Mouse (Mus musculus) CH12.LX (cell line): ENCODE data around the gene Fdps. TPM values are rescaled to one million over a fixed set of nuclear protein-coding genes. Genes with fewer than 3 reads are reported as not detected.

ENCODE experiments used
- DNase-seq: peaks from one replicate; pipeline ENCODE4 v3.0.0-alpha.2; 2013; ENCODE audit errors: extremely low read depth
- H3K27ac ChIP-seq: 2 replicates; pipeline ENCODE4 v1.5.1; 2012; ENCODE audit warnings: low read depth, mild to moderate bottlenecking, control low read depth, moderate library complexity; ENCODE audit not compliant: insufficient read depth
- H3K27me3 ChIP-seq: replicated peaks from 2 replicates; pipeline ENCODE3; 2012; ENCODE audit warnings: inconsistent platforms
- H3K36me3 ChIP-seq, 2 experiments: replicated peaks in 1 of 2; 2 replicates each; pipeline versions ENCODE3 to v1.6.1; 2012; ENCODE audit warnings: inconsistent platforms in 1 of 2, low read length in 1 of 2, mild to moderate bottlenecking in 1 of 2, mixed read lengths in 1 of 2, moderate library complexity in 1 of 2; ENCODE audit not compliant: control insufficient read depth in 1 of 2, insufficient read depth in 1 of 2
- H3K4me1 ChIP-seq, 2 experiments: 2 replicates each; pipeline ENCODE4 v1.6.1; 2012; ENCODE audit warnings: inconsistent platforms in 1 of 2, moderate library complexity in 1 of 2; ENCODE audit not compliant: insufficient read depth in 2 of 2, control insufficient read depth in 1 of 2
- H3K4me2 ChIP-seq: 2 replicates; pipeline ENCODE4 v1.6.1; 2012; ENCODE audit warnings: low read depth, mild to moderate bottlenecking, control low read depth; ENCODE audit not compliant: poor library complexity, insufficient read depth, severe bottlenecking
- H3K4me3 ChIP-seq, 3 experiments: fragments of 150-350 bp in 1 of 3; sonication (generic) in 1 of 3; replicated peaks in 1 of 3; 2 replicates each; pipeline versions ENCODE3 to v1.5.1; 2011 to 2012; ENCODE audit warnings: low read depth in 2 of 3, low read length in 2 of 3, mild to moderate bottlenecking in 2 of 3, moderate library complexity in 2 of 3, control low read depth in 1 of 3, improper control_type of control experiment in 1 of 3, inconsistent platforms in 1 of 3, mixed read lengths in 1 of 3; ENCODE audit not compliant: poor library complexity in 1 of 3
- H3K79me2 ChIP-seq: replicated peaks from 2 replicates; pipeline ENCODE4 v1.6.1; 2012; ENCODE audit warnings: mild to moderate bottlenecking, moderate library complexity; ENCODE audit not compliant: control insufficient read depth, poor library complexity, insufficient read depth, severe bottlenecking; ENCODE audit errors: extremely low read depth
- H3K9ac ChIP-seq: 2 replicates; pipeline ENCODE4 v1.6.1; 2012; ENCODE audit warnings: low read depth, mild to moderate bottlenecking, control low read depth, moderate library complexity; ENCODE audit not compliant: insufficient read depth
- H3K9me3 ChIP-seq: replicated peaks from 2 replicates; pipeline ENCODE3; 2012; ENCODE audit warnings: low read length, inconsistent platforms, mixed read lengths
- BHLHE40 ChIP-seq: IDR thresholded peaks from 2 replicates; pipeline ENCODE4 v1.6.1; 2011; ENCODE audit warnings: mild to moderate bottlenecking, low read depth, low read length, improper control_type of control experiment
- CTCF ChIP-seq, 2 experiments: IDR thresholded peaks in 1 of 2; conservative IDR thresholded peaks in 1 of 2; 2 replicates each; pipeline ENCODE4 v1.5.1; 2011 to 2012; ENCODE audit warnings: low read depth in 2 of 2, low read length in 2 of 2, improper control_type of control experiment in 1 of 2, inconsistent platforms in 1 of 2, mild to moderate bottlenecking in 1 of 2, moderate library complexity in 1 of 2
- E2F4 ChIP-seq: IDR thresholded peaks from 2 replicates; pipeline ENCODE4 v1.6.1; 2011; ENCODE audit warnings: low read depth, low read length, improper control_type of control experiment; ENCODE audit not compliant: insufficient replicate concordance
- ELF1 ChIP-seq: IDR thresholded peaks from 2 replicates; pipeline ENCODE4 v1.6.1; 2014; ENCODE audit warnings: low read depth, mild to moderate bottlenecking, inconsistent platforms, low read length, improper control_type of control experiment
- ETS1 ChIP-seq: conservative IDR thresholded peaks from 2 replicates; pipeline ENCODE4 v1.6.1; 2012; ENCODE audit warnings: low read depth, mild to moderate bottlenecking, inconsistent platforms, low read length, improper control_type of control experiment, moderate library complexity
- GABPA ChIP-seq: IDR thresholded peaks from 2 replicates; pipeline ENCODE4 v1.6.1; 2012; ENCODE audit warnings: low read depth, low read length, improper control_type of control experiment, inconsistent platforms; ENCODE audit not compliant: insufficient replicate concordance
- IRF4 ChIP-seq: IDR thresholded peaks from 2 replicates; pipeline ENCODE4 v1.6.1; 2014; ENCODE audit warnings: low read depth, mild to moderate bottlenecking, inconsistent platforms, low read length, improper control_type of control experiment
- MAX ChIP-seq: IDR thresholded peaks from 2 replicates; pipeline ENCODE4 v1.6.1; 2011; ENCODE audit warnings: low read length, improper control_type of control experiment
- MAZ ChIP-seq: IDR thresholded peaks from 2 replicates; pipeline ENCODE4 v1.6.1; 2012; ENCODE audit warnings: low read depth, mild to moderate bottlenecking, inconsistent platforms, low read length, improper control_type of control experiment, moderate library complexity
- MEF2A ChIP-seq: IDR thresholded peaks from 2 replicates; pipeline ENCODE4 v1.6.1; 2014; ENCODE audit warnings: low read depth, mild to moderate bottlenecking, inconsistent platforms, low read length, improper control_type of control experiment, borderline replicate concordance
- MYC ChIP-seq: IDR thresholded peaks from 2 replicates; pipeline ENCODE4 v1.6.1; 2011; ENCODE audit warnings: low read depth, mild to moderate bottlenecking, improper control_type of control experiment, low read length
- NELFE ChIP-seq: IDR thresholded peaks from 2 replicates; pipeline ENCODE4 v1.6.1; 2011; ENCODE audit warnings: low read depth, low read length, improper control_type of control experiment
- PAX5 ChIP-seq: IDR thresholded peaks from 2 replicates; pipeline ENCODE4 v1.6.1; 2012; ENCODE audit warnings: low read length, inconsistent platforms, mixed read lengths
- RAD21 ChIP-seq: IDR thresholded peaks from 2 replicates; pipeline ENCODE4 v1.6.1; 2011; ENCODE audit warnings: low read depth, mild to moderate bottlenecking, low read length, improper control_type of control experiment, moderate library complexity
- SIN3A ChIP-seq: IDR thresholded peaks from 2 replicates; pipeline ENCODE4 v1.6.1; 2012; ENCODE audit warnings: low read length, improper control_type of control experiment, inconsistent platforms
- TBP ChIP-seq: conservative IDR thresholded peaks from 2 replicates; pipeline ENCODE4 v1.6.1; 2011; ENCODE audit warnings: low read depth, low read length, improper control_type of control experiment
- UBTF ChIP-seq: IDR thresholded peaks from 2 replicates; pipeline ENCODE4 v1.6.1; 2012; ENCODE audit warnings: low read depth, mild to moderate bottlenecking, inconsistent platforms, low read length, improper control_type of control experiment, moderate library complexity
- USF2 ChIP-seq: conservative IDR thresholded peaks from 2 replicates; pipeline ENCODE4 v1.6.1; 2011; ENCODE audit warnings: low read depth, low read length, improper control_type of control experiment
- ZC3H11A ChIP-seq: IDR thresholded peaks from 2 replicates; pipeline ENCODE4 v1.6.1; 2012; ENCODE audit warnings: low read depth, mild to moderate bottlenecking, inconsistent platforms, low read length, improper control_type of control experiment
- dilution Hi-C: fragments of 300-500 bp; cut with MboI; formaldehyde crosslinking; loops from 2 replicates; pipeline ENCODE4 v1.14.3; 2020; ENCODE audit warnings: low sequenced_read_pairs; ENCODE audit not compliant: extremely low pct_unique_long_range_greater_than_20kb, extremely low pct_ligation_motif_present
- in situ Hi-C: fragments of 300-500 bp; cut with MboI; formaldehyde crosslinking; loops from 3 replicates; pipeline ENCODE4 v1.14.3; 2019; ENCODE audit warnings: low sequenced_read_pairs, low pct_ligation_motif_present, low pct_unique_long_range_greater_than_20kb, mixed read lengths
- polyA plus RNA-seq: library from polyadenylated mRNA; unstranded; fragments of >175 nt; gene quantifications from 2 replicates; pipeline ENCODE4 v1.2.1, GENCODE M21; 2012; ENCODE audit warnings: low read depth; ENCODE audit not compliant: insufficient read length
- total RNA-seq, 2 experiments: library from RNA; depleted of rRNA; stranded (reverse); fragments of 300-350 nt in 1 of 2; fragments of >200 nt in 1 of 2; gene quantifications; 2 replicates each; pipeline ENCODE4 v1.2.3; 2012 to 2014

Fdps gene
- total and polyA plus RNA-seq, 3 experiments = 177 to 572 (median 243) TPM

DNA sequence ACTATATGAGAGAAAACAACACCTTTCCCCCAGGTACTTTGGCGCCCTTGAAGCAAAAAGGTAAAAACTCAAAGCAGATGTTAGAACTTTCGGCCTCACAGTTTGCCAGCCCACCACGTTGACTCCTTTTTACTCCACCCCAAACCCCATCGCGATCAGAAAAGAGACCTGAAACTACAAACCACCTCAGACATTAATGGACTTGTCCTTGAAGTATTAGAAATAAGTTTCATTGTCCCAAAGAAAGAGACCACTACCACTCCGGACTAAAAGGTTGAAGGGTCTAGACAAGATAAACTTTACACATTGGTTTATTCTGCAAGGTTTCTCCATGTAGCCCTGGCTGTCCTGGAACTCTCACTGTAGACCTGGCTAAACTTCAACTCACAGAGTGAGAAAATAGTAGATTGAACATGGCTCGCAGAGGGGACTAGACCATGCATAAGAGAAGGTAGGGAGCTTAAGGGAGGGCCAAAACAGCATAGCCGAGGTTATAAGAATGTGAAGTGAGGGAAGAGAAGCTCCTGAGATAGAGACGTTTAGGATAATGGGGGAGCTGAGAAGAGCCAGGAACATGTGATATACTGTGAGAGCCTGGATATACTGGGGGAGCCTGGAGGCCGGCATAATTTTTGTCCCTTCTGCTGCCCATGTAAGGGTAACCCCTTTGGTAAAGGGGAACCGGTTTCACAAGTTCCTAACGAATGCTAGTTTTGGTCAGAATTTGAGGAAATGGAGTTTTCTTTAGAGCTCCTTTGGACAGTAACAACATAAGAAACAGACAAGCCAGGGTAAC, 934 bp upstream of the Fdps start:
- peaks cover 9 to 65% of the 10 kb centered on the region in 2 experiments; a peak in 3 of 4 replicates for H3K4me1 ChIP-seq
- dilution Hi-C loops (no loop called here), in situ Hi-C loops (no loop called here)
- H3K36me3 ChIP-seq = peaks cover 13 to 27% of the 10 kb centered on the region in 2 experiments
- peak overlapping the region; percentile 23; the same call in 1 of the 2 replicates for H3K27ac ChIP-seq
- H3K9ac ChIP-seq = peak overlapping the region; percentile 54; the same call in 1 of the 2 replicates
- peak overlapping the region; percentile 32 to 77 (median 50) for H3K4me3 ChIP-seq
- peaks cover 9% of the 10 kb centered on the region for H3K79me2 ChIP-seq
- DNase-seq = no peak
- H3K4me2 ChIP-seq = peak overlapping the region; percentile 89
- TF ChIP-seq E2F4 (0 out of 2 replicates have a peak, but pooled peaks have one; percentile 12), MYC (0 out of 2 replicates have a peak, but pooled peaks have one; percentile 6), MAZ (no peak), MAX (0 out of 2 replicates have a peak, but pooled peaks have one; percentile 7)
- H3K27me3 ChIP-seq = no peaks in the 10 kb centered on the region
- peaks cover 2% of the 10 kb centered on the region for H3K9me3 ChIP-seq

DNA sequence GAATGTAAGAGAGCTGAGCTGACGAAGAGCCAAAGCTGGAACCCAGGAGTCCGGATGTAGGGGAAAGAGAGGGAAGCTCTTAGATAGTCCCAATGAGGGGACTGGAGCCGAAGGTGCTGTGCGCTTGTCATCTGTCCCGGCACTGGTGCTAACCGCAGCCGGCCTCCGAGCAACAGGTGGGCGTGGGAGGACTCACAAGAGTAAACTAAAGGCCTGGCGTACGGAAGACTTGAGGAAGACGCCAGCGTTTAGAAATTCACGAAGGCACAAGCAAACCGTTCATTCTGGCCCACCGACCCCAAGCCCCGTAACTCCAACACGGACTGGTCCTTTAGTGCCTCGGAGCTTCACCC, 324 bp downstream of the Fdps start:
- dilution Hi-C loops (no loop called here), in situ Hi-C loops (no loop called here)
- Histone ChIP-seq H3K27me3 (no peaks in the 10 kb centered on the region), H3K79me2 (peaks cover 9% of the 10 kb centered on the region), H3K9me3 (peaks cover 2% of the 10 kb centered on the region), H3K27ac (no peak overlapping the region), H3K4me1 (peaks cover 9 to 56% of the 10 kb centered on the region in 2 experiments; a peak in 3 of 4 replicates), H3K4me2 (peak overlapping the region; percentile 67), H3K4me3 (peak overlapping the region; percentile 66 to 94 (median 77)), H3K9ac (peak overlapping the region; percentile 71), H3K36me3 (peaks cover 22 to 40% of the 10 kb centered on the region in 2 experiments)
- peak; percentile 39 for DNase-seq
- no peak for TF ChIP-seq MAZ
- no peak for TF ChIP-seq TBP
- TF ChIP-seq ZC3H11A = no peak
- TF ChIP-seq RAD21 = no peak
- no peak for TF ChIP-seq GABPA
- TF ChIP-seq ELF1 = no peak
- no peak for TF ChIP-seq PAX5
- no peak for TF ChIP-seq SIN3A

- H3K4me1 ChIP-seq = peaks cover 9 to 54% of the 10 kb centered on the region in 2 experiments; a peak in 3 of 4 replicates
Observed at GRCm38 (mm10) chr3:89100811-89101210, 948 bp downstream of the Fdps start, which contains the start of gene Gm43738. TSS of gene Gm43738 (minus strand) at chr3:89101099.

More at GRCm38 (mm10) chr3:89100811-89101210, 948 bp downstream of the Fdps start, which contains the start of gene Gm43738:
- Histone ChIP-seq H3K79me2 (peaks cover 9% of the 10 kb centered on the region), H3K27ac (no peak within 1 kb of the TSS), H3K36me3 (peaks cover 28 to 46% of the 10 kb centered on the region in 2 experiments), H3K27me3 (no peaks in the 10 kb centered on the region), H3K9ac (peak within 1 kb of the TSS; percentile 71), H3K4me3 (peak within 1 kb of the TSS; percentile 66 to 94 (median 77)), H3K4me2 (peak within 1 kb of the TSS; percentile 67), H3K9me3 (peaks cover under 1% of the 10 kb centered on the region)
- DNase-seq = no peak
- in situ Hi-C loops (no loop called here), dilution Hi-C loops (no loop called here)
- no peak for TF ChIP-seq MEF2A
- TF ChIP-seq ETS1 = no peak
- TF ChIP-seq E2F4 = no peak
- no peak for TF ChIP-seq BHLHE40
- no peak for TF ChIP-seq USF2
- no peak for TF ChIP-seq IRF4
- TF ChIP-seq RAD21 = no peak
- TF ChIP-seq CTCF (conservative IDR thresholded peaks at IDR 0.05 in 1 of 2, IDR thresholded peaks at IDR 0.05 in 1 of 2; ENCODE audit: low read depth in 2 of 2, low read length in 2 of 2) = no peak
- TF ChIP-seq NELFE = no peak
- no peak for TF ChIP-seq UBTF
